Mouse (Mus musculus) hindbrain, postnatal 0 days (tissue): ENCODE measurements around the gene Cldn16. TPM values are rescaled to one million over a fixed set of nuclear protein-coding genes. Genes with fewer than 3 reads are reported as not detected.
A peak's percentile ranks its signal among the peaks of the same experiment; 100 is the strongest.

Experiments
- ATAC-seq: fragments of 200-750 bp; cut with Nextera tagmentation; 2 replicates; pipeline ENCODE4 v1.8.0; 2017; ENCODE audit warnings: mild to moderate bottlenecking, moderate TSS enrichment, moderate library complexity
- DNase-seq: peaks from one replicate; pipeline ENCODE4 v3.0.0-alpha.2; 2015; ENCODE audit warnings: low spot score
- H3K27ac ChIP-seq: fragments of 300-500 bp; sonication (generic); 2 replicates; pipeline ENCODE4 v1.5.1; 2014; ENCODE audit warnings: mild to moderate bottlenecking
- H3K27me3 ChIP-seq: fragments of 300-500 bp; sonication (generic); 2 replicates; pipeline ENCODE4 v1.6.1; 2014; ENCODE audit warnings: low read length, mixed read lengths; ENCODE audit not compliant: insufficient read depth
- H3K36me3 ChIP-seq: fragments of 300-500 bp; sonication (generic); 2 replicates; pipeline ENCODE4 v1.6.1; 2014; ENCODE audit warnings: low read length, mixed read lengths; ENCODE audit not compliant: insufficient read depth
- H3K4me1 ChIP-seq: fragments of 300-500 bp; sonication (generic); 2 replicates; pipeline ENCODE4 v1.6.1; 2014; ENCODE audit warnings: antibody characterized with exemption, low read length, mixed read lengths; ENCODE audit not compliant: insufficient read depth
- H3K4me2 ChIP-seq: fragments of 300-500 bp; sonication (generic); 2 replicates; pipeline ENCODE4 v1.6.1; 2014; ENCODE audit warnings: low read depth, mild to moderate bottlenecking, low read length, moderate library complexity, mixed read lengths
- H3K4me3 ChIP-seq: fragments of 300-500 bp; sonication (generic); 2 replicates; pipeline ENCODE4 v1.5.1; 2014; ENCODE audit warnings: low read length
- H3K9ac ChIP-seq: fragments of 300-500 bp; sonication (generic); replicated peaks from 2 replicates; pipeline ENCODE4 v1.6.1; 2014; ENCODE audit warnings: mild to moderate bottlenecking, low read length, moderate library complexity, mixed read lengths
- H3K9me3 ChIP-seq: fragments of 300-500 bp; sonication (generic); 2 replicates; pipeline ENCODE4 v1.6.1; 2016; ENCODE audit warnings: low read length, mixed read lengths
- CTCF ChIP-seq: IDR thresholded peaks from 2 replicates; pipeline ENCODE4 v1.5.1; 2016; ENCODE audit warnings: antibody characterized with exemption, control low read depth, low read depth
- WGBS: fragments of 180-500 bp; shearing (Covaris S2); extraction: QIAGEN DNeasy Blood & Tissue Kit; methylation state at CpG from one replicate; pipeline ENCODE4 v1.1.7; 2014; 5-methylcytosine and 5-hydroxymethylcytosine counted together
- polyA plus RNA-seq: library from polyadenylated mRNA; unstranded; fragments of >200 nt; fragmentation: Nextera tagmentation; extraction: Ambion mirVana; gene quantifications from 2 replicates; pipeline ENCODE4 v1.2.1, GENCODE M21; 2015
- total RNA-seq: library from RNA; depleted of rRNA; stranded (reverse); fragments of >200 nt; gene quantifications from 2 replicates; pipeline ENCODE4 v1.2.3, GENCODE M21; 2014

The Cldn16 gene
- total and polyA plus RNA-seq, 2 experiments from 2014 or later: not detected

GRCm38 (mm10) chr16:26500738-26501137 lies 37.8 kb downstream of the Cldn16 start:
- ATAC-seq: no peak
- Histone ChIP-seq H3K27ac (no peak overlapping the region), H3K9ac (no peak overlapping the region), H3K4me1 (no peaks in the 10 kb centered on the region), H3K36me3 (no peaks in the 10 kb centered on the region), H3K4me3 (no peak overlapping the region), H3K27me3 (no peaks in the 10 kb centered on the region), H3K9me3 (no peaks in the 10 kb centered on the region), H3K4me2 (no peak overlapping the region)
- DNase-seq: no peak
- 87% methylated on average over 3 of the region's 3 CpGs for WGBS
- TF ChIP-seq CTCF: no peak

- no peak for ATAC-seq
- WGBS: 79% methylated on average over 4 of the region's 4 CpGs
- TF ChIP-seq CTCF: no peak
- H3K4me3 ChIP-seq: no peak overlapping the region
- no peak overlapping the region for H3K9ac ChIP-seq
- H3K4me1 ChIP-seq: no peaks in the 10 kb centered on the region
- H3K27me3 ChIP-seq: no peaks in the 10 kb centered on the region
- DNase-seq: no peak
- H3K4me2 ChIP-seq: no peak overlapping the region
- H3K36me3 ChIP-seq: no peaks in the 10 kb centered on the region
- H3K27ac ChIP-seq: no peak overlapping the region
- no peaks in the 10 kb centered on the region for H3K9me3 ChIP-seq
Observed at GRCm38 (mm10) chr16:26504961-26505360, 42.0 kb downstream of the Cldn16 start.

GRCm38 (mm10) chr16:26519596-26519995 lies 56.7 kb downstream of the Cldn16 start:
- no peaks in the 10 kb centered on the region for H3K4me1 ChIP-seq
- no peaks in the 10 kb centered on the region for H3K27me3 ChIP-seq
- ATAC-seq (no peak), DNase-seq (peak; percentile 33)
- TF ChIP-seq CTCF: peak; percentile 68
- no peak overlapping the region for H3K4me3 ChIP-seq
- no peaks in the 10 kb centered on the region for H3K36me3 ChIP-seq
- H3K27ac ChIP-seq: no peak overlapping the region
- no peak overlapping the region for H3K9ac ChIP-seq
- no peak overlapping the region for H3K4me2 ChIP-seq
- 67% methylated on average over 2 of the region's 2 CpGs for WGBS
- H3K9me3 ChIP-seq: no peaks in the 10 kb centered on the region

GRCm38 (mm10) chr16:26525832-26526231 lies 62.9 kb downstream of the Cldn16 start:
- no peak for TF ChIP-seq CTCF
- Histone ChIP-seq H3K4me1 (no peaks in the 10 kb centered on the region; the same call in 1 of the 2 replicates), H3K4me3 (no peak overlapping the region), H3K9ac (no peak overlapping the region), H3K4me2 (no peak overlapping the region), H3K27me3 (no peaks in the 10 kb centered on the region), H3K9me3 (no peaks in the 10 kb centered on the region), H3K36me3 (no peaks in the 10 kb centered on the region), H3K27ac (no peak overlapping the region)
- no peak for DNase-seq
- 70% methylated on average over 5 of the region's 5 CpGs for WGBS
- no peak for ATAC-seq

GRCm38 (mm10) chr16:26526669-26527068 lies 63.7 kb downstream of the Cldn16 start, which contains the start of gene Tmem207:
Gene Tmem207 (minus strand): TSS chr16:26526769.
- 0 out of 2 replicates have a peak within 1 kb of the TSS, but pooled peaks have one; percentile 16 for H3K4me2 ChIP-seq
- H3K4me3 ChIP-seq: no peak within 1 kb of the TSS
- TF ChIP-seq CTCF: no peak
- H3K9me3 ChIP-seq: no peaks in the 10 kb centered on the region
- H3K9ac ChIP-seq: no peak within 1 kb of the TSS
- WGBS: 81% methylated on average over 4 of the region's 4 CpGs
- H3K36me3 ChIP-seq: no peaks in the 10 kb centered on the region
- H3K27me3 ChIP-seq: no peaks in the 10 kb centered on the region
- no peak for DNase-seq
- ATAC-seq: no peak
- H3K4me1 ChIP-seq: no peaks in the 10 kb centered on the region; the same call in 1 of the 2 replicates
- H3K27ac ChIP-seq: no peak within 1 kb of the TSS

- Histone ChIP-seq H3K4me2 (peak overlapping the region; percentile 16; the same call in 1 of the 2 replicates), H3K27ac (peak overlapping the region; percentile 46; the same call in 1 of the 2 replicates)
Observed at GRCm38 (mm10) chr16:26527931-26528666, 65.2 kb downstream of the Cldn16 start.

GRCm38 (mm10) chr16:26530451-26530850 lies 67.5 kb downstream of the Cldn16 start:
- no peak for ATAC-seq
- Histone ChIP-seq H3K27ac (no peak overlapping the region), H3K27me3 (no peaks in the 10 kb centered on the region), H3K4me2 (no peak overlapping the region), H3K9ac (no peak overlapping the region), H3K9me3 (no peaks in the 10 kb centered on the region), H3K4me3 (no peak overlapping the region), H3K4me1 (no peaks in the 10 kb centered on the region; the same call in 1 of the 2 replicates), H3K36me3 (no peaks in the 10 kb centered on the region)
- no peak for DNase-seq
- TF ChIP-seq CTCF: no peak
- WGBS: 84% methylated on average over 1 of the region's 1 CpGs

More at GRCm38 (mm10) chr16:26527931-26528666, 65.2 kb downstream of the Cldn16 start:
- no peaks in the 10 kb centered on the region for H3K9me3 ChIP-seq
- no peak overlapping the region for H3K9ac ChIP-seq
- DNase-seq: peak; percentile 74
- TF ChIP-seq CTCF: no peak
- no peaks in the 10 kb centered on the region; the same call in 1 of the 2 replicates for H3K4me1 ChIP-seq
- no peak overlapping the region for H3K4me3 ChIP-seq
- no peaks in the 10 kb centered on the region for H3K27me3 ChIP-seq
- 53% methylated on average over 10 of the region's 10 CpGs for whole genome bisulfite sequencing
- no peaks in the 10 kb centered on the region for H3K36me3 ChIP-seq
- peak; percentile 85 for ATAC-seq
